Mouse (Mus musculus) liver, postnatal 0 days (tissue): ENCODE measurements around the gene Endou.

Experiments used
- CTCF ChIP-seq: sonication (generic); IDR thresholded peaks from 2 replicates; pipeline ENCODE4 v1.5.1; 2016; ENCODE audit warnings: antibody characterized with exemption, low read depth
- EP300 ChIP-seq: IDR thresholded peaks from 2 replicates; pipeline ENCODE4 v1.6.1; 2016; ENCODE audit warnings: antibody characterized with exemption, low read depth, mild to moderate bottlenecking

- no peak for TF ChIP-seq EP300
- no peak for TF ChIP-seq CTCF
Observed at GRCm38 (mm10) chr15:97773108-97773507, 42.0 kb upstream of the Endou start.
